In the genomic region with DNA sequence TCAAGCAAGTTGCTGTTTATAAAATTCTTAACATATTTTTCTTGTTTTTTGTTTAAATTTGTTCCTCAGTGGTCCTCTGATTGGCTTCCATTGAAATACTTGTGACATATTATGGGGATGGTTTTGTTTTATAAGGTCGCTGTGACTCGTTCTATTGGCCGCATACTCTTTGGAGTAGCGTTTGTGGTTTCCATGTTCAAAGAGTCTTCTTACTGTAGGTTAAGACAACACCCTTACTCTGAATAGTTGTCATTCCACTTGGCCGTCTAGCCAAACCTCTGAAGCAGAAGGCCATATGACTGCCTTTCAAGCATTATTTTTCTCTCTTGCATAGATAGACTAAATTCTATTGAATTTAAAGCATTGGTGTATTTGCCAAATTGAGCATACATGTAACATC, we compare ENCODE assay signal across 23 mouse cellular contexts. TPM values are rescaled to one million over a fixed set of nuclear protein-coding genes. Genes with fewer than 3 reads are reported as not detected.
"Had no signal": no experiment of that assay in that cellular context is flagged by ENCODE, and none has a peak within 500 bp of the region (broad histone marks: within the 10 kb centered on the region; RNA-seq: fewer than 3 reads in every experiment).

No protein-coding gene starts in this region.

- H3K27ac ChIP-seq: kidney, postnatal 0 days; limb, embryonic 10.5 days; limb, embryonic 13.5 days; liver, embryonic 12.5 days; liver, embryonic 15.5 days; lung, embryonic 15.5 days; midbrain, embryonic 10.5 days; midbrain, embryonic 13.5 days had no signal

- H3K4me2 ChIP-seq: limb, embryonic 13.5 days; liver, embryonic 12.5 days; liver, embryonic 15.5 days; lung, embryonic 15.5 days; midbrain, embryonic 13.5 days had no signal

- H3K4me1 ChIP-seq: limb, embryonic 10.5 days; limb, embryonic 13.5 days; liver, embryonic 12.5 days; liver, embryonic 15.5 days; lung, embryonic 15.5 days; megakaryocyte, embryonic 14.5 days; midbrain, embryonic 10.5 days; midbrain, embryonic 13.5 days had no signal

- H3K27me3 ChIP-seq: limb, embryonic 13.5 days; liver, embryonic 12.5 days; liver, embryonic 15.5 days; lung, embryonic 15.5 days; megakaryocyte, embryonic 14.5 days; midbrain, embryonic 13.5 days had no signal

- H3K9me3 ChIP-seq: limb, embryonic 10.5 days; limb, embryonic 13.5 days; liver, embryonic 12.5 days; liver, embryonic 15.5 days; lung, embryonic 15.5 days; megakaryocyte, embryonic 14.5 days; midbrain, embryonic 10.5 days; midbrain, embryonic 13.5 days had no signal

- H3K4me3 ChIP-seq: limb, embryonic 10.5 days; limb, embryonic 13.5 days; liver, embryonic 12.5 days; liver, embryonic 15.5 days; lung, embryonic 15.5 days; megakaryocyte, embryonic 14.5 days; midbrain, embryonic 10.5 days; midbrain, embryonic 13.5 days had no signal

- H3K9ac ChIP-seq: limb, embryonic 13.5 days; liver, embryonic 12.5 days; liver, embryonic 15.5 days; lung, embryonic 15.5 days; midbrain, embryonic 13.5 days had no signal

- ATAC-seq: liver, embryonic 12.5 days; midbrain, embryonic 13.5 days; midbrain, embryonic 16.5 days had no signal

- DNase-seq: kidney, postnatal 25 days; liver; lung, postnatal 10 days; thymus, adult 18-20 months; thymus, postnatal 36 days had no signal

- H3K36me3 ChIP-seq: limb, embryonic 10.5 days; limb, embryonic 13.5 days; liver, embryonic 12.5 days; liver, embryonic 15.5 days; lung, embryonic 15.5 days; midbrain, embryonic 10.5 days; midbrain, embryonic 13.5 days had no signal

RNA-seq across cellular contexts. Expression of a gene that starts 0.2 kb away (rescaled TPM):
- polyA plus RNA-seq: kidney, embryonic 14.5 days; kidney, postnatal 0 days; limb, embryonic 10.5 days; limb, embryonic 13.5 days; liver, embryonic 12.5 days; liver, embryonic 15.5 days; lung, embryonic 15.5 days; midbrain, embryonic 10.5 days; midbrain, embryonic 13.5 days; midbrain, embryonic 16.5 days; neural tube, embryonic 11.5 days; neural tube, embryonic 14.5 days; small intestine, adult 2 months; spleen, adult 2 months; stomach, embryonic 16.5 days; testis, adult 2 months had no signal

RNA-seq across cellular contexts. Expression of a gene that starts 2.4 kb away (rescaled TPM):
- polyA plus RNA-seq: kidney, embryonic 14.5 days; kidney, postnatal 0 days; limb, embryonic 10.5 days; limb, embryonic 13.5 days; liver, embryonic 12.5 days; liver, embryonic 15.5 days; lung, embryonic 15.5 days; midbrain, embryonic 10.5 days; midbrain, embryonic 13.5 days; midbrain, embryonic 16.5 days; neural tube, embryonic 11.5 days; neural tube, embryonic 14.5 days; small intestine, adult 2 months; spleen, adult 2 months; stomach, embryonic 16.5 days; testis, adult 2 months; urinary bladder, adult 2 months had no signal

RNA-seq across cellular contexts. Expression of a gene that starts 10.1 kb away (rescaled TPM):
- polyA plus RNA-seq: kidney, embryonic 14.5 days; kidney, postnatal 0 days; limb, embryonic 10.5 days; limb, embryonic 13.5 days; liver, embryonic 12.5 days; liver, embryonic 15.5 days; lung, embryonic 15.5 days; midbrain, embryonic 10.5 days; midbrain, embryonic 13.5 days; midbrain, embryonic 16.5 days; neural tube, embryonic 11.5 days; neural tube, embryonic 14.5 days; small intestine, adult 2 months; spleen, adult 2 months; stomach, embryonic 16.5 days; testis, adult 2 months; urinary bladder, adult 2 months had no signal

RNA-seq across cellular contexts. Expression of a gene that starts 14.6 kb away (rescaled TPM):
- polyA plus RNA-seq: kidney, embryonic 14.5 days; kidney, postnatal 0 days; limb, embryonic 10.5 days; limb, embryonic 13.5 days; liver, embryonic 12.5 days; liver, embryonic 15.5 days; lung, embryonic 15.5 days; midbrain, embryonic 10.5 days; midbrain, embryonic 13.5 days; midbrain, embryonic 16.5 days; neural tube, embryonic 11.5 days; neural tube, embryonic 14.5 days; spleen, adult 2 months; stomach, embryonic 16.5 days; urinary bladder, adult 2 months had no signal

RNA-seq across cellular contexts. Expression of a gene that starts 16.9 kb away (rescaled TPM):
- polyA plus RNA-seq: kidney, embryonic 14.5 days; kidney, postnatal 0 days; limb, embryonic 10.5 days; limb, embryonic 13.5 days; liver, embryonic 12.5 days; liver, embryonic 15.5 days; lung, embryonic 15.5 days; midbrain, embryonic 10.5 days; midbrain, embryonic 13.5 days; midbrain, embryonic 16.5 days; neural tube, embryonic 11.5 days; neural tube, embryonic 14.5 days; small intestine, adult 2 months; spleen, adult 2 months; stomach, embryonic 16.5 days; testis, adult 2 months; urinary bladder, adult 2 months had no signal
